Mouse (Mus musculus) bone marrow macrophage, adult 2 months (primary cell): Measurements from ENCODE around the gene Tjp1.

Experiments
- CTCF ChIP-seq: IDR thresholded peaks from 2 replicates; pipeline ENCODE4 v1.5.1; 2012; ENCODE audit warnings: low read depth, mild to moderate bottlenecking, low read length, moderate library complexity
- POLR2A ChIP-seq: IDR thresholded peaks from 2 replicates; pipeline ENCODE4 v1.6.1; 2012; ENCODE audit warnings: mild to moderate bottlenecking, low read depth, low read length, borderline replicate concordance

- TF ChIP-seq CTCF (no peak), POLR2A (no peak)
Measured at GRCm38 (mm10) chr7:65382515-65383283, 144.9 kb downstream of the Tjp1 start.
